Mouse (Mus musculus): ENCODE measurements around the gene Adam10. TPM values are rescaled to one million over a fixed set of nuclear protein-coding genes. Genes with fewer than 3 reads are reported as not detected.

Adam10 gene
- polyA plus RNA-seq, 1 experiment: 29.5 TPM

- no peak for DNase-seq (ENCODE audit: low read depth in 1 of 2, low spot score in 2 of 2)
- H3K27ac ChIP-seq (ENCODE audit: insufficient read depth, low read length): no peak overlapping the region
- 85% methylated on average over 2 of the region's 2 CpGs for WGBS
Observed at GRCm38 (mm10) chr9:70653875-70654274, 24.9 kb upstream of the Adam10 start.

GRCm38 (mm10) chr9:70654496-70654895, 24.3 kb upstream of the Adam10 start:
- no peak overlapping the region for H3K27ac ChIP-seq (ENCODE audit: insufficient read depth, low read length)
- DNase-seq (ENCODE audit: low read depth in 1 of 2, low spot score in 2 of 2): no peak
- H3K4me3 ChIP-seq (ENCODE audit: extremely low read depth, insufficient read depth, insufficient read length): no peak overlapping the region

More at GRCm38 (mm10) chr9:70653875-70654274, 24.9 kb upstream of the Adam10 start:
- peaks cover 15% of the 10 kb centered on the region for H3K4me1 ChIP-seq (ENCODE audit: control insufficient read depth, insufficient read depth, insufficient read length)
- no peaks in the 10 kb centered on the region for H3K27me3 ChIP-seq (ENCODE audit: control insufficient read depth, insufficient read depth, low read length)
- 0 out of 2 replicates have a peak, but pooled peaks cover 2% of the 10 kb centered on the region for H3K36me3 ChIP-seq (ENCODE audit: control insufficient read depth, insufficient read depth, low read length)
- no peak for TF ChIP-seq CTCF (IDR thresholded peaks at IDR 0.05; ENCODE audit: extremely low read depth, insufficient read depth, insufficient read length, insufficient replicate concordance)
- no peak for TF ChIP-seq POLR2A (IDR thresholded peaks at IDR 0.05; ENCODE audit: low read depth, low read length)
- no peak overlapping the region for H3K4me3 ChIP-seq (ENCODE audit: extremely low read depth, insufficient read depth, insufficient read length)

GRCm38 (mm10) chr9:70655764-70656129, 23.1 kb upstream of the Adam10 start:
- WGBS: 25% methylated on average over 2 of the region's 2 CpGs
- Histone ChIP-seq H3K27ac (ENCODE audit: insufficient read depth, low read length) (no peak overlapping the region), H3K27me3 (ENCODE audit: control insufficient read depth, insufficient read depth, low read length) (no peaks in the 10 kb centered on the region), H3K4me3 (ENCODE audit: extremely low read depth, insufficient read depth, insufficient read length) (peak overlapping the region; percentile 97; the same call in 1 of the 2 replicates), H3K4me1 (ENCODE audit: control insufficient read depth, insufficient read depth, insufficient read length) (peaks cover 9% of the 10 kb centered on the region), H3K36me3 (ENCODE audit: control insufficient read depth, insufficient read depth, low read length) (no peaks in the 10 kb centered on the region)
- no peak for DNase-seq (ENCODE audit: low read depth in 1 of 2, low spot score in 2 of 2)
- TF ChIP-seq POLR2A (IDR thresholded peaks at IDR 0.05; ENCODE audit: low read depth, low read length): no peak
- TF ChIP-seq CTCF (IDR thresholded peaks at IDR 0.05; ENCODE audit: extremely low read depth, insufficient read depth, insufficient read length, insufficient replicate concordance): no peak

More at GRCm38 (mm10) chr9:70654496-70654895, 24.3 kb upstream of the Adam10 start:
- Histone ChIP-seq H3K27me3 (ENCODE audit: control insufficient read depth, insufficient read depth, low read length) (no peaks in the 10 kb centered on the region), H3K4me1 (ENCODE audit: control insufficient read depth, insufficient read depth, insufficient read length) (peaks cover 15% of the 10 kb centered on the region), H3K36me3 (ENCODE audit: control insufficient read depth, insufficient read depth, low read length) (no peaks in the 10 kb centered on the region)
- TF ChIP-seq POLR2A (IDR thresholded peaks at IDR 0.05; ENCODE audit: low read depth, low read length) (no peak), CTCF (IDR thresholded peaks at IDR 0.05; ENCODE audit: extremely low read depth, insufficient read depth, insufficient read length, insufficient replicate concordance) (no peak)
- 92% methylated on average over 4 of the region's 4 CpGs for WGBS

GRCm38 (mm10) chr9:70656130-70657007, 22.4 kb upstream of the Adam10 start, which contains the start of gene Gm10642:
Gene Gm10642, plus strand, starts transcription at chr9:70656251.
- no peaks in the 10 kb centered on the region for H3K36me3 ChIP-seq (ENCODE audit: control insufficient read depth, insufficient read depth, low read length)
- TF ChIP-seq POLR2A (IDR thresholded peaks at IDR 0.05; ENCODE audit: low read depth, low read length) (peak; percentile 56), CTCF (IDR thresholded peaks at IDR 0.05; ENCODE audit: extremely low read depth, insufficient read depth, insufficient read length, insufficient replicate concordance) (no peak)
- under 1% methylated on average over 56 of the region's 72 CpGs for WGBS
- H3K27me3 ChIP-seq (ENCODE audit: control insufficient read depth, insufficient read depth, low read length): no peaks in the 10 kb centered on the region
- peak within 1 kb of the TSS; percentile 90 for H3K27ac ChIP-seq (ENCODE audit: insufficient read depth, low read length)
- H3K4me1 ChIP-seq (ENCODE audit: control insufficient read depth, insufficient read depth, insufficient read length): peaks cover 9% of the 10 kb centered on the region
- DNase-seq (ENCODE audit: low read depth in 1 of 2, low spot score in 2 of 2): peak; percentile 74 to 76
- peak within 1 kb of the TSS; percentile 97 for H3K4me3 ChIP-seq (ENCODE audit: extremely low read depth, insufficient read depth, insufficient read length)

GRCm38 (mm10) chr9:70657013-70657967, 21.5 kb upstream of the Adam10 start, which contains the start of gene Mindy2:
Gene Mindy2, minus strand, starts transcription at chr9:70657174.
- TF ChIP-seq CTCF (IDR thresholded peaks at IDR 0.05; ENCODE audit: extremely low read depth, insufficient read depth, insufficient read length, insufficient replicate concordance): no peak
- TF ChIP-seq POLR2A (IDR thresholded peaks at IDR 0.05; ENCODE audit: low read depth, low read length): peak; percentile 84
- Histone ChIP-seq H3K27me3 (ENCODE audit: control insufficient read depth, insufficient read depth, low read length) (no peaks in the 10 kb centered on the region), H3K4me1 (ENCODE audit: control insufficient read depth, insufficient read depth, insufficient read length) (peaks cover 9% of the 10 kb centered on the region), H3K4me3 (ENCODE audit: extremely low read depth, insufficient read depth, insufficient read length) (peak within 1 kb of the TSS; percentile 97), H3K27ac (ENCODE audit: insufficient read depth, low read length) (peak within 1 kb of the TSS; percentile 90), H3K36me3 (ENCODE audit: control insufficient read depth, insufficient read depth, low read length) (no peaks in the 10 kb centered on the region)
- peak; percentile 98 to 100 for DNase-seq (ENCODE audit: low read depth in 1 of 2, low spot score in 2 of 2)
- WGBS: 3% methylated on average over 67 of the region's 67 CpGs

- H3K27me3 ChIP-seq (ENCODE audit: control insufficient read depth, insufficient read depth, low read length): no peaks in the 10 kb centered on the region
- no peaks in the 10 kb centered on the region for H3K36me3 ChIP-seq (ENCODE audit: control insufficient read depth, insufficient read depth, low read length)
- H3K4me3 ChIP-seq (ENCODE audit: extremely low read depth, insufficient read depth, insufficient read length): no peak overlapping the region; the same call in 1 of the 2 replicates
- H3K27ac ChIP-seq (ENCODE audit: insufficient read depth, low read length): no peak overlapping the region
- peaks cover 9% of the 10 kb centered on the region for H3K4me1 ChIP-seq (ENCODE audit: control insufficient read depth, insufficient read depth, insufficient read length)
- 74% methylated on average over 2 of the region's 2 CpGs for WGBS
- DNase-seq (ENCODE audit: low read depth in 1 of 2, low spot score in 2 of 2): no peak
- no peak for TF ChIP-seq CTCF (IDR thresholded peaks at IDR 0.05; ENCODE audit: extremely low read depth, insufficient read depth, insufficient read length, insufficient replicate concordance)
- TF ChIP-seq POLR2A (IDR thresholded peaks at IDR 0.05; ENCODE audit: low read depth, low read length): no peak
Observed at GRCm38 (mm10) chr9:70658266-70658665, 20.5 kb upstream of the Adam10 start.
